Mouse (Mus musculus) heart, postnatal 4 days (tissue): Measurements from ENCODE around the gene Gm9745. TPM values are rescaled to one million over a fixed set of nuclear protein-coding genes. Genes with fewer than 3 reads are reported as not detected.
"Not testable (repeated sequence)": the region's sequence is repeated elsewhere in the genome, so short reads cannot be mapped to it uniquely, and the experiment has no call there.

ENCODE experiments used
- DNase-seq: peaks from one replicate; pipeline ENCODE4 v3.0.0; 2021
- microRNA-seq, 2 experiments: library from miRNA; unstranded; fragments of <30 nt; microRNA quantifications; one replicate each; pipeline ENCODE4 v1.2.0; 2021 to 2022
- total RNA-seq, 2 experiments: library from RNA; stranded (reverse); gene quantifications; 2 replicates each; pipeline ENCODE4 v1.2.3; 2021

Gm9745 gene
- total RNA-seq, 2 experiments from 2014 or later = not detected

DNA sequence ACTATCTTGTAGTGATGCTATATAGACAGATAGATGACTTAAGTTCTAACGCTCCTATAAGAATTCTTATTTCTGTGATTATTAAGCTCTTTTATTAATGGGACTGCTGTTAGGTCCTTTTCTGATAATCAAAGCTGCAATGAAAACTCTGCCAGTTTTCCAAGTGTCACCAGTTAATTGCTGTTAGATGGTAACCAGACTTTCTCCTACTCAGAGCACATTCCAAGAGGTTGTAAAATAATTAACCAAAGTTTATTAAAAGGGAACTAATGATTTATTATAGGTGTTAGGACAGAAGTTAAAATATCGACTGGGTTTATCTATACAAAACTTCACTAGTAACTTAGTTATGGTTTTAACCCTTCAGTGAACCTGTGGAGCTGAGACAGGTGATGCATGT lies 42.0 kb downstream of the Gm9745 start:
- not testable (repeated sequence) for DNase-seq

Small RNA genes within 50 kb of the gene (microRNA-seq; reads per million reads assigned to microRNA genes)
- 0 reads per million in 2 experiments for gene Gm22750

Other genes with a start within 250 kb of the Gm9745 start
- gene Wdr37, start 76.3 kb downstream of the Gm9745 start, total RNA-seq = 10 to 100 TPM; 32.5 to 35.7 TPM
- 10 to 100 TPM; 27.6 to 31.0 TPM for gene Idi1, start 62.7 kb downstream of the Gm9745 start, total RNA-seq
- gene Idi2, start 4.6 kb upstream of the Gm9745 start, total RNA-seq = not detected
- 10 to 100 TPM; 48.1 to 50.5 TPM for gene Gtpbp4, start 47.9 kb upstream of the Gm9745 start, total RNA-seq
- gene Larp4b, start 145.7 kb upstream of the Gm9745 start, total RNA-seq = 10 to 100 TPM; 85.3 to 85.8 TPM